Mouse (Mus musculus): ENCODE results near the gene Tmco5b. TPM values are rescaled to one million over a fixed set of nuclear protein-coding genes. Genes with fewer than 3 reads are reported as not detected.

The Tmco5b gene
- polyA plus RNA-seq, 1 experiment: not detected

DNA sequence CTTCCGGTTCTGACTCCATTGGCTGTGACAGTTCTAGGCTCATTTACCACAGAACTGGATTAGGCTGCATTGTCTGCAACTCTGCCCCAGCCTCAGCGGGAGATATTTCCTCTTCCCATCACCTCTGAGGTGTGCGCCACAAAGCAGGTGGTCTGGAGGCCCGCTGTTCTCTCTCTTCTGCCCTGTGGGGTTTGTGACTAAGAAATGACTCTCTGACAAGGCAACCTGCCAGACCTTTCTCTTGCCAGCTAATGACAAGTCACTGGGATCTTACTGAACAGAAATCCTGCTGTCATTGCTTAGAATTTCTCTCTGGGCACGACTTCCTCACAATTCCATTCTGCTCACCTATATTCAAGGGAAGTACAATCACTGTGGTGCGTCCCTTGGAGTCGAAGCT is 37.5 kb downstream of the Tmco5b start:
- Histone ChIP-seq H3K4me1 (ENCODE audit: control insufficient read depth, insufficient read depth, insufficient read length) (no peaks in the 10 kb centered on the region), H3K27ac (ENCODE audit: insufficient read depth, low read length) (no peak overlapping the region), H3K27me3 (ENCODE audit: control insufficient read depth, insufficient read depth, low read length) (no peaks in the 10 kb centered on the region; the same call in 1 of the 2 replicates), H3K4me3 (ENCODE audit: extremely low read depth, insufficient read depth, insufficient read length) (no peak overlapping the region), H3K36me3 (ENCODE audit: control insufficient read depth, insufficient read depth, low read length) (no peaks in the 10 kb centered on the region)
- DNase-seq (ENCODE audit: low read depth in 1 of 2, low spot score in 2 of 2): no peak
- WGBS: 43% methylated on average over 7 of the region's 7 CpGs
- TF ChIP-seq POLR2A (IDR thresholded peaks at IDR 0.05; ENCODE audit: low read depth, low read length) (no peak), CTCF (IDR thresholded peaks at IDR 0.05; ENCODE audit: extremely low read depth, insufficient read depth, insufficient read length, insufficient replicate concordance) (no peak)

DNA sequence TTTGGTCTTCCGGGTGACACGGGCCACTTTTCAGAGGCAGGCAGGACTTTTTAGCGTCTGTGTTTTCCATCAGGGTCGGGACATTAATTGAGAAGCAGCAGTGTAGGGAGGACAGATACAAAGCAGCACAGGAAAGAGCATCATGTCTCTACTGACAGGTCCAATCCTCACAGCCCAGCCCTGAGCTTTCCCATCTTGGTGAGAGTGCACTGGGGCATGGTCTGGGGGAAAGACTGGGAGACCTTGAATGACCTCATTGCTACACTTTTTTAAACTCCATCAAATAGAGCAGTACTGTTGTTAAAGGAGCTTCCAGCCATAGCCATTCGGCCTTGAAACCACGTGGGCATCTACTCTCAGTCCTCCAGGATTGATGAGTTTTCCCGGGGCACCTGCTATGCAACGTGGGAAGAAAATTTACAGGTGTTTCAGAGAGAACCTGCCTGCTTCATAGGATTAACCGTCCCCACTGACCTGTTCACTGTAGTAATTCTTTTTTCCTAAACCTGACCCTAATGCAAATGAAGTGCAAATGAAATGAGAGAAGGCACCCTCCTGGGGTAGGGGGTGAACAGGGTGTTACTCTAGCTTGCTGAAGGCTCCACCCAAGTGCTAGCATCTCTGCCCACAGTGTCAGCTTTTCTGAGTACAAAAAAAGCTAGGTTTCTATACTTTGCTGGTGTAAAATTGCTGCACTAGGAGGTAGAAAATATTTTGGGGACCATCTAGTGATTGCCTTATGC is 48.4 kb downstream of the Tmco5b start:
- Histone ChIP-seq H3K4me1 (ENCODE audit: control insufficient read depth, insufficient read depth, insufficient read length) (no peaks in the 10 kb centered on the region), H3K27ac (ENCODE audit: insufficient read depth, low read length) (no peak overlapping the region), H3K36me3 (ENCODE audit: control insufficient read depth, insufficient read depth, low read length) (no peaks in the 10 kb centered on the region), H3K27me3 (ENCODE audit: control insufficient read depth, insufficient read depth, low read length) (no peaks in the 10 kb centered on the region), H3K4me3 (ENCODE audit: extremely low read depth, insufficient read depth, insufficient read length) (no peak overlapping the region)
- no peak for TF ChIP-seq CTCF (IDR thresholded peaks at IDR 0.05; ENCODE audit: extremely low read depth, insufficient read depth, insufficient read length, insufficient replicate concordance)
- no peak for TF ChIP-seq POLR2A (IDR thresholded peaks at IDR 0.05; ENCODE audit: low read depth, low read length)
- no peak for DNase-seq (ENCODE audit: low read depth in 1 of 2, low spot score in 2 of 2)
- 74% methylated on average over 9 of the region's 9 CpGs for WGBS

DNA sequence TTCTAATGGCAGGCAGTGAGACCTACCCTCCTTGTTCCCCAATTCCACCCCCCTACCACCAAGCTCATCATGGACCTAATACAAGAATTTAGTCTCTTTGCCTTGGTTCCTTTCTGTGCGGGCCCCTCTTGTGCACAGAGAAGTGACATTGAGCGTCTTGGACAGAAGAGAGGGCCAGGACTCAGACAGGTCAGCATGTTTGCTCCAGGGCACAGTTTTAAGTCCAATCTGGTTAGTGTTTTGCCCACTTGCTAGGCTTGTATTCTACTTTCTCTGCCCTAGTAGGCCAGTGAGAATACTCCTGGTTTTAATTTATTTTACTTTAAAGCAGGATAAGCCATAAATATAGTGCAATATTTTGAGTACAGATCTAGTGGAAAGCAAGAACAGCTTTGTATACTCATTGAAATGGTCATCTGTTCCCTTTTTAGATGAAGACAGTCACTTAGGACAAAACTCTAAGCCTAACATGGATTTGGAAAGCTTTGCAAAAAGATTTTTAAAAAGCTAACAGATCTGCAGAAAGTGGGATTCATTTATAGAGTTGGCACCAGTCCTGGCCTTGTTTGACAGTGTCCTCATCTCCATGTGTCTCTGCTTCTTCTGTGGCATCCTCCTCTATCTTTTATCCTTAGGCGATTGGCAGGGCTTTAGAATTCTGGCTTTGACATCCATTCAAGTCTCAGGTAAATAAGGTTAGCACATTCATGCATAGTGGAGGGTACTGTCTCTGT is 50.2 kb downstream of the Tmco5b start:
- Histone ChIP-seq H3K4me1 (ENCODE audit: control insufficient read depth, insufficient read depth, insufficient read length) (no peaks in the 10 kb centered on the region), H3K4me3 (ENCODE audit: extremely low read depth, insufficient read depth, insufficient read length) (no peak overlapping the region), H3K27me3 (ENCODE audit: control insufficient read depth, insufficient read depth, low read length) (no peaks in the 10 kb centered on the region), H3K36me3 (ENCODE audit: control insufficient read depth, insufficient read depth, low read length) (no peaks in the 10 kb centered on the region), H3K27ac (ENCODE audit: insufficient read depth, low read length) (no peak overlapping the region)
- no peak for DNase-seq (ENCODE audit: low read depth in 1 of 2, low spot score in 2 of 2)
- WGBS: 88% methylated on average over 3 of the region's 3 CpGs
- TF ChIP-seq CTCF (IDR thresholded peaks at IDR 0.05; ENCODE audit: extremely low read depth, insufficient read depth, insufficient read length, insufficient replicate concordance): no peak
- TF ChIP-seq POLR2A (IDR thresholded peaks at IDR 0.05; ENCODE audit: low read depth, low read length): no peak

DNA sequence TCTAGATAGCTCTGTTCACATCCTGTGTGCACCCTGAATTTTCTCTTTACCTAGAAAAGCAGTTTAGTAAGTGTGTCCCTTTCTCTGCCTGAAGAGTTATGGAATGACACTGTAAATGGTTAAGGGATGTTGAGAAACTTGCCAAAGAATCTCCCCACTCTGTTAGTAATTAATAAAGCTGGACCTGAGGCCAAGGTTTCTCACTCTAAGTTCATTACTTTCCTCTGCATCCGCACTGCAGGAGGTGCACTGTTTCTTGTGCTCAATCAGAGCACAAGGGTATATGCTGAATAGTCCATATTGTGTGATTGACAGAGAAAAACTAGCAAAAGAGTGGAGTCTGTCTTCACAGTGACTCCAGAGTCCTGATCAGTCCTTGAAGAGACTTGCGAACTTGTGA is 59.0 kb downstream of the Tmco5b start:
- no peak overlapping the region for H3K4me3 ChIP-seq (ENCODE audit: extremely low read depth, insufficient read depth, insufficient read length)
- WGBS: 86% methylated on average over 2 of the region's 2 CpGs
- TF ChIP-seq POLR2A (IDR thresholded peaks at IDR 0.05; ENCODE audit: low read depth, low read length): no peak
- no peak for TF ChIP-seq CTCF (IDR thresholded peaks at IDR 0.05; ENCODE audit: extremely low read depth, insufficient read depth, insufficient read length, insufficient replicate concordance)

More for the DNA sequence above, 59.0 kb downstream of the Tmco5b start:
- Histone ChIP-seq H3K36me3 (ENCODE audit: control insufficient read depth, insufficient read depth, low read length) (no peaks in the 10 kb centered on the region), H3K4me1 (ENCODE audit: control insufficient read depth, insufficient read depth, insufficient read length) (no peaks in the 10 kb centered on the region), H3K27me3 (ENCODE audit: control insufficient read depth, insufficient read depth, low read length) (no peaks in the 10 kb centered on the region), H3K27ac (ENCODE audit: insufficient read depth, low read length) (no peak overlapping the region)
- no peak for DNase-seq (ENCODE audit: low read depth in 1 of 2, low spot score in 2 of 2)

Other genes starting within 250 kb of the Tmco5b start
- gene Ryr3, start 68.6 kb upstream of the Tmco5b start, polyA plus RNA-seq (2012; rRNA removed): 0.52 and 1.1 TPM in 2 replicates
- 0.68 and 1.1 TPM in 2 replicates for gene Fmn1, start 42.0 kb downstream of the Tmco5b start, polyA plus RNA-seq (2012; rRNA removed)

Measured in spleen, adult 2 months (tissue).